Comparison of ENCODE assay signal across 20 mouse cellular contexts in the genomic region with DNA sequence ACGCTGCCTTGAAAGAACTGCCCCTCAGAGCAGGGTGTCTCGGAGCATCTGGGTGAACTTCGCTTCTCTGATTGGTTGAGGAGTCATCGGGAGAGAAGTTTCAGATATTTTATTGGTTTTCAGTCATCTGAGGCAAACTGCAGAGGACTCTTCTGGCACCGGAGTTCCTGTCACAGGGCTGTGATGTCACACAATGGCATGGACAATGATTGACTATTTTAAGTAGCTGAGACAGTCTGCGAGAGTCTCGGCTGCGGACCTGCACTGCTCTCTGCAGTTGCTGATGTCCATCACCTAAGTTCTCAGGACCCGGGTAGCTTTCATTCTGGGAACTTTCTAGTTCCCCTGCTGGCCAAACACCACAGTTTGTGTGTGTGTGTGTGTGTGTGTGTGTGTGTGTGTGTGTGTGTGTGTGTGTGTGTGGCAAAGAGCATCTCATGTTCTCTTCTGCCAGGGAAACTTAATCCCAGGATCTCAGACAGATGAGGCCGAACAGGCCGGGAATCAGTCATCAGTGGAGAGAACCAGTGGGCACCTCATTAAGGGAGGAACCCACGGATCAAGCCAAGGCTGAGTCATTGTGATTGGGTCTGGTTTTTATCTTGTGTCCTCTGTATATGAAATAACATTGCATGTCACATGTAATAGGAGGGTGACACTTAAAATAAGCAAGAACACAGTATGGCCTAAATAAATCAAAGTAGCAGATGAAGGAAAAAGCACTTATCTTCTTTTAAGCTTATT. TPM values are rescaled to one million over a fixed set of nuclear protein-coding genes. Genes with fewer than 3 reads are reported as not detected.
A peak's percentile ranks its signal among the peaks of the same experiment; 100 is the strongest.
DNase-seq lines count a peak whose midpoint lies in the region; ATAC-seq lines count a peak whose summit lies in the region.
"Had no signal": no experiment of that assay in that cellular context is flagged by ENCODE, and none has a peak within 500 bp of the region (broad histone marks: within the 10 kb centered on the region; RNA-seq: fewer than 3 reads in every experiment).

No protein-coding gene starts in this region.

- peak; percentile 47 for ATAC-seq in intestine, embryonic 16.5 days

- peaks cover 6% of the 10 kb centered on the region for H3K4me1 ChIP-seq in intestine, embryonic 16.5 days (ENCODE audit: control insufficient read depth, insufficient read depth, low read length)

- no peak overlapping the region for H3K4me3 ChIP-seq in intestine, embryonic 16.5 days (ENCODE audit: low read length)
- H3K4me3 ChIP-seq: embryonic facial prominence, embryonic 13.5 days; liver, embryonic 15.5 days; neural tube, embryonic 13.5 days had no signal

- H3K4me2 ChIP-seq in intestine, embryonic 16.5 days (ENCODE audit: low read depth, low read length): peak overlapping the region; percentile 11; the same call in 1 of the 2 replicates
- H3K4me2 ChIP-seq: embryonic facial prominence, embryonic 13.5 days; liver, embryonic 15.5 days; midbrain, embryonic 11.5 days; neural tube, embryonic 13.5 days had no signal

- no peak overlapping the region; the same call in 1 of the 2 replicates for H3K27ac ChIP-seq in intestine, embryonic 16.5 days (ENCODE audit: low read length)
- H3K27ac ChIP-seq: embryonic facial prominence, embryonic 13.5 days; liver, embryonic 15.5 days; neural tube, embryonic 13.5 days had no signal

- WGBS in intestine, embryonic 16.5 days: 40% methylated on average over 12 of the region's 12 CpGs

- no peaks in the 10 kb centered on the region for H3K9me3 ChIP-seq in intestine, embryonic 16.5 days (ENCODE audit: control insufficient read depth, low read length)
- H3K9me3 ChIP-seq: embryonic facial prominence, embryonic 13.5 days; liver, embryonic 15.5 days; neural tube, embryonic 13.5 days had no signal

- no peaks in the 10 kb centered on the region for H3K27me3 ChIP-seq in intestine, embryonic 16.5 days (replicated peaks; ENCODE audit: control insufficient read depth, insufficient read depth, low read length)
- H3K27me3 ChIP-seq: embryonic facial prominence, embryonic 13.5 days; liver, embryonic 15.5 days; neural tube, embryonic 13.5 days had no signal

- DNase-seq in embryo, embryonic 11 days: peak; percentile 17
- no peak for DNase-seq in embryo, embryonic 10 days (ENCODE audit: low spot score)
- peak; percentile 8 to 16 for DNase-seq in kidney, adult 8-10 months
- no peak for DNase-seq in kidney, postnatal 10 days
- DNase-seq in kidney, postnatal 36 days: peak; percentile 21 to 30
- DNase-seq in spleen, postnatal 14 days (ENCODE audit: low spot score in 2 of 2): no peak
- no peak for DNase-seq in cerebellum, adult 18-20 months
- DNase-seq: adrenal gland, postnatal 10 days; cerebellum, adult 2 months; gastrocnemius, postnatal 10 days; heart, postnatal 4 days; left cerebral cortex, postnatal 4 days; lung, postnatal 14 days; right cerebral cortex, postnatal 4 days; thymus, adult 18-20 months had no signal

- H3K9ac ChIP-seq in intestine, embryonic 16.5 days (ENCODE audit: low read depth, low read length): no peak overlapping the region
- H3K9ac ChIP-seq: embryonic facial prominence, embryonic 13.5 days; liver, embryonic 15.5 days; neural tube, embryonic 13.5 days had no signal

- no peaks in the 10 kb centered on the region for H3K36me3 ChIP-seq in intestine, embryonic 16.5 days (ENCODE audit: control insufficient read depth, insufficient read depth, low read length)
- H3K36me3 ChIP-seq: embryonic facial prominence, embryonic 13.5 days; liver, embryonic 15.5 days; neural tube, embryonic 13.5 days had no signal

RNA-seq across cellular contexts. Expression of a gene that starts 40.8 kb away (rescaled TPM):
- polyA plus RNA-seq in intestine, embryonic 16.5 days (2015; fragmentation: Nextera tagmentation; extraction: Ambion mirVana): 0.82 and 1.2 TPM in 2 replicates

RNA-seq across cellular contexts. Expression of a gene that starts 51.1 kb away (rescaled TPM):
- 106 and 120 TPM in 2 replicates for polyA plus RNA-seq in intestine, embryonic 16.5 days (2015; fragmentation: Nextera tagmentation; extraction: Ambion mirVana)

Comparison
In these comparisons a context has a peak if more than half of its experiments do, and no peak if none do; other contexts are left out.
1. DNase-seq: peak in embryo, embryonic 11 days (single experiment), kidney, adult 8-10 months (2 of 2) and kidney, postnatal 36 days (2 of 2); none in embryo, embryonic 10 days (single experiment), kidney, postnatal 10 days (single experiment), spleen, postnatal 14 days (0 of 2) and cerebellum, adult 18-20 months (0 of 2).